Mouse (Mus musculus): ENCODE measurements around the gene Akr1c21.
"Not testable (repeated sequence)": the region's sequence is repeated elsewhere in the genome, so short reads cannot be mapped to it uniquely, and the experiment has no call there.

The Akr1c21 gene

DNA sequence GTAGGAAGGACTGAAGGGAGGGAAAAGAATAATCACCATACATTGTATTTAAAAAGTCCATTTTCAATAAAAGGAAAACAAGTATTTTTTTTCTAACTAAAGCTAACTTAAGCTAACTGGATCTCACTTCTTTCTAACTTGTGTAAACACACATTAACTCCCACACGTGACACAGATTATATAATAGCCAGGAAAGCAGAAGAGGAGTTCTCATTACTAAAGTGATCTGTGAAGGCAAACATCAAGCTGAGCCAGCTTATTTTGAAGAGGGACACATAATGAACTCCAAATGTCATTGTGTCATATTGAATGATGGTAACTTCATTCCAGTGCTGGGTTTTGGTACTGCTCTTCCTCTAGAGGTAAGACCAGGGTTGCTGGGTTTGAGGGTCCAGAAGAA is at the start of gene Akr1c21:
Akr1c21 (plus strand) TSS at position 205 of the 400 bp plus-strand sequence.
- no peak for DNase-seq (ENCODE audit: low spot score)

GRCm38 (mm10) chr13:4559143-4559542 is 14.7 kb upstream of the Akr1c21 start:
- DNase-seq (ENCODE audit: low spot score): no peak

DNA sequence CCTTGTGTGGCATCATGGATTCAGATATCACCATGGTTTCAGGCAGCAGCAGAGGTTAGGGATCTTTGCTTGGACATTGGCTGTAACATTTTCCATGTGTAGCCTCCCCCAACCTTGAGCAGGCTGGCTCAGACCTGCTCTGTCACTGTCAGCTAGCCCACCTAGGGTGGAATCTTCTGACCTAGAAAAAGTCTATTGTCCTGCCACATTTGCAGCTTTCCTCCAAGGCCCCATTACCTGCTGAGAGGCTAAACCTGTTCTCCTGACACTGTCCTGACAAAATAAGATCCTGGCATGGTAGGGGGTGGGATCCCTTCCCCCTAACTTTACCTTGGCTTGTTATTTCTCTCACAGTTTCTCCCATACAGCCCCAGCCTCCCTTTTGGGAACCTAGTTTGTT is 13.4 kb upstream of the Akr1c21 start:
- DNase-seq (ENCODE audit: low spot score): no peak

GRCm38 (mm10) chr13:4565996-4566395 is 7.9 kb upstream of the Akr1c21 start:
- DNase-seq (ENCODE audit: low spot score): no peak

GRCm38 (mm10) chr13:4576921-4577320 is 3.0 kb downstream of the Akr1c21 start:
- DNase-seq (ENCODE audit: low spot score): no peak

DNA sequence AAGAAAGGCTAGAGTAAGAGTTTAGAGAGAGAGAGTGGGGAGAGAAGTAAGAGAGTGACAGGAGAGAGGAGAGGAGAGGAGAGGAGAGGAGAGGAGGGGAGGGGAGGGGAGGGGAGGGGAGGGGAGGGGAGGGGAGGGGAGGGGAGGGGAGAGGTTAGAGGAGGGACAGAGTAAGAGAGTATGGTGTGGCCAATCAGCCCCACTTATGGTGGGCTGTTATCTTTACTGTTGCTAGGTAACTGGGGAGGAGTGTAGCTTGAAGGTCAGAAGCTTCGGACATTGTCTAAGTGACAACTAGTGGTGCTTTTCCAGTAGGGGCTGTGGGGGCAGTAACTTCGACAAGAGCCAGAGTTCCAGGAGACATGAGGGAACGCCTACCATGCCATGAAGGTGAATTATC is 29.6 kb downstream of the Akr1c21 start:
- DNase-seq (ENCODE audit: low spot score): not testable (repeated sequence)

- no peak for DNase-seq (ENCODE audit: low spot score)
Measured at GRCm38 (mm10) chr13:4606821-4607220, 32.9 kb downstream of the Akr1c21 start.

- no peak for DNase-seq (ENCODE audit: low spot score)
Measured at GRCm38 (mm10) chr13:4608530-4608929, 34.7 kb downstream of the Akr1c21 start.

DNA sequence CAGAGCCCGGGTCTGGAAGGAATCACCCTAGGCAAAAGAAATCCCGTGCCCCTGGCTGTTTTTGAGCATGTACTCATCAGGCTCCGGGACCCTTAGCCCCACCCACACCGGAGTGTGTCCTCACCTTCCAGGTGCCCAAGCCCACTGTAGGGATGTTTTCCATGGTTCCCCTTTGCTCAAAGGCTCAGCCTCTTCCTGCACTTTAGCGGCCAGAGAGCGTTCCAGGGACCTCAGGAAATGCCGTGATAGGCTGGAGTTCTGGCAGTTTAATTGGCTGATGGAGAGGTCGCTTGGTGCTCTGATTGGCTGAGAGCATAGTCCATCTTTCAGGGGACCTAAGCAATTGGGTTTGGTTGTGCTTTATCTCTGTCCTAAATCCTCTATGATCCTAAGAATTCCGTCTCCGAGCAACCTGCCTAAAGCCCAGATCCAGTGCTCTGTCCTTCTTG is 35.1 kb downstream of the Akr1c21 start, which contains the start of gene Akr1e1:
Akr1e1 (minus strand) TSS at position 214 of the 449 bp plus-strand sequence.
- DNase-seq (ENCODE audit: low spot score): peak; percentile 93

GRCm38 (mm10) chr13:4610902-4611301 is 37.0 kb downstream of the Akr1c21 start:
- DNase-seq (ENCODE audit: low spot score): peak; percentile 25
